Mouse (Mus musculus) right cerebral cortex, postnatal 10 days (tissue): ENCODE results near the gene Stard13.
A peak's percentile ranks its signal among the peaks of the same experiment; 100 is the strongest.

Experiments
- DNase-seq, 2 experiments: peaks; one replicate each; pipeline ENCODE4 v3.0.0; 2021; ENCODE audit warnings: low spot score in 2 of 2

Stard13 gene

GRCm38 (mm10) chr5:151059352-151059751, 174.3 kb downstream of the Stard13 start:
- no peak for DNase-seq

- no peak for DNase-seq
Observed at GRCm38 (mm10) chr5:151057716-151058115, 175.9 kb downstream of the Stard13 start.

- no peak for DNase-seq
Observed at GRCm38 (mm10) chr5:151056920-151057294, 176.7 kb downstream of the Stard13 start.

GRCm38 (mm10) chr5:151056255-151056919, 177.2 kb downstream of the Stard13 start:
- DNase-seq, result peak; percentile 28 to 42

- no peak for DNase-seq
Observed at GRCm38 (mm10) chr5:151055426-151056090, 178.1 kb downstream of the Stard13 start.

- DNase-seq, result no peak
Observed at GRCm38 (mm10) chr5:151054743-151055114, 178.9 kb downstream of the Stard13 start.

- DNase-seq, result no peak
Observed at GRCm38 (mm10) chr5:151054100-151054742, 179.4 kb downstream of the Stard13 start.

- DNase-seq, result no peak
Observed at GRCm38 (mm10) chr5:151053190-151053589, 180.4 kb downstream of the Stard13 start.

- no peak for DNase-seq
Observed at GRCm38 (mm10) chr5:151052331-151052730, 181.3 kb downstream of the Stard13 start.

- no peak for DNase-seq
Observed at GRCm38 (mm10) chr5:151047488-151047887, 186.1 kb downstream of the Stard13 start.

GRCm38 (mm10) chr5:151046917-151047316, 186.7 kb downstream of the Stard13 start:
- no peak for DNase-seq

GRCm38 (mm10) chr5:151046131-151046530, 187.5 kb downstream of the Stard13 start:
- no peak for DNase-seq

- DNase-seq, result no peak
Observed at GRCm38 (mm10) chr5:151042911-151043310, 190.7 kb downstream of the Stard13 start.

- no peak for DNase-seq
Observed at GRCm38 (mm10) chr5:151037871-151038270, 195.8 kb downstream of the Stard13 start.

- DNase-seq, result no peak
Observed at GRCm38 (mm10) chr5:151034715-151035512, 198.7 kb downstream of the Stard13 start.

- no peak for DNase-seq
Observed at GRCm38 (mm10) chr5:151028906-151029305, 204.7 kb downstream of the Stard13 start.

GRCm38 (mm10) chr5:151027171-151027570, 206.5 kb downstream of the Stard13 start:
- no peak for DNase-seq

GRCm38 (mm10) chr5:151026069-151026468, 207.6 kb downstream of the Stard13 start:
- no peak for DNase-seq

GRCm38 (mm10) chr5:151024483-151024882, 209.2 kb downstream of the Stard13 start:
- DNase-seq, result no peak

- peak; percentile 63 to 67 for DNase-seq
Observed at GRCm38 (mm10) chr5:151023461-151023860, 210.2 kb downstream of the Stard13 start.

- peak in 1 of 2 experiments; percentile 57 for DNase-seq
Observed at GRCm38 (mm10) chr5:151022939-151023338, 210.7 kb downstream of the Stard13 start.

- DNase-seq, result peak; percentile 46 to 60
Observed at GRCm38 (mm10) chr5:151022026-151022425, 211.6 kb downstream of the Stard13 start.
